Mouse (Mus musculus) G1E (cell line): Measurements from ENCODE around the gene Cdh13. TPM values are rescaled to one million over a fixed set of nuclear protein-coding genes. Genes with fewer than 3 reads are reported as not detected.

Experiments
- ATAC-seq: 2 replicates; pipeline ENCODE4 v1.8.0; 2016; ENCODE audit warnings: mild to moderate bottlenecking; ENCODE audit not compliant: insufficient number of reproducible peaks, poor library complexity, low FRiP score, severe bottlenecking; ENCODE audit errors: extremely low read depth
- DNase-seq: peaks from one replicate; pipeline ENCODE4 v3.0.0; 2012; ENCODE audit warnings: low spot score
- H3K27me3 ChIP-seq: 2 replicates; pipeline ENCODE4 v1.6.1; 2012; ENCODE audit warnings: mild to moderate bottlenecking, low read length, inconsistent platforms; ENCODE audit not compliant: insufficient read depth
- H3K36me3 ChIP-seq: replicated peaks from 2 replicates; pipeline ENCODE3; 2012; ENCODE audit warnings: mild to moderate bottlenecking, inconsistent platforms
- H3K4me1 ChIP-seq: 2 replicates; pipeline ENCODE4 v1.6.1; 2012; ENCODE audit warnings: low read depth, low read length, inconsistent platforms, mixed read lengths; ENCODE audit not compliant: insufficient read depth
- H3K4me3 ChIP-seq: 2 replicates; pipeline ENCODE4 v1.5.1; 2012; ENCODE audit warnings: low read depth, mild to moderate bottlenecking, inconsistent platforms, low read length, moderate library complexity, mixed read lengths
- H3K9me3 ChIP-seq: replicated peaks from 2 replicates; pipeline ENCODE4 v1.6.1; 2012; ENCODE audit warnings: inconsistent platforms
- CTCF ChIP-seq: IDR thresholded peaks from 2 replicates; pipeline ENCODE4 v1.5.1; 2012; ENCODE audit warnings: low read depth, low read length, inconsistent platforms, mixed read lengths
- GATA1 ChIP-seq: IDR thresholded peaks from 2 replicates; pipeline ENCODE4 v1.6.1; 2012; ENCODE audit warnings: borderline replicate concordance, low read length, inconsistent platforms, mixed read lengths
- GATA2 ChIP-seq: IDR thresholded peaks from 2 replicates; pipeline ENCODE4 v1.6.1; 2012; ENCODE audit warnings: low read depth, low read length, inconsistent platforms, borderline replicate concordance
- POLR2AphosphoS5 ChIP-seq: IDR thresholded peaks from 2 replicates; pipeline ENCODE4 v1.6.1; 2012; ENCODE audit warnings: low read depth, low read length, inconsistent platforms; ENCODE audit not compliant: insufficient replicate concordance
- TAL1 ChIP-seq: conservative IDR thresholded peaks from 2 replicates; pipeline ENCODE4 v1.6.1; 2012; ENCODE audit warnings: low read depth, low read length, inconsistent platforms, mixed read lengths
- polyA plus RNA-seq: library from polyadenylated mRNA; stranded (reverse); fragments of >175 nt; gene quantifications from 2 replicates; pipeline ENCODE4 v1.2.3, GENCODE M21; 2012
- total RNA-seq, 2 experiments: library from RNA; stranded (forward) in 1 of 2; stranded (reverse) in 1 of 2; fragments of 200-1000 nt in 1 of 2; fragments of >200 nt in 1 of 2; fragmentation: Nextera tagmentation in 1 of 2; gene quantifications; 2 replicates each; pipeline ENCODE4 v1.2.3; 2014 to 2017

Cdh13 gene
- total and polyA plus RNA-seq, 3 experiments = 0.22 TPM; not detected in 2

DNA sequence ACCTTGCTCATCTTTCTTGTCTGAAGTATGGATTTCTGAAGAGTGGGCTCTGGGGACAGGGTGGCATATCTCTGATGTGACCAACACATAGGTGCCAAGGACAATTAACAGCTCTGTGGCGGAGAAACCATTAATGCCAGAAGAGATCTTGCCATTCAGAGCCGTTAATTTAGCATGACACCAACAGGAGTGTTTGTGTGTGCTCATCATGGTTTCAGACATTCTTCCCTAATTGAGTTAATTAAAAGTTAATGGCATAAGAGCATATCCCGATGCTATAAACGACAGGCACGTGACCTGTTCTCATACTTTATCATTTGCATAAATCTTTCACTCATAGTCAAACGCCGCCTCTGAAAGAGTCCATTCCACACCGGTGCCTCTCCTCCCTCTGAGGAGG, 600.8 kb downstream of the Cdh13 start:
- DNase-seq (no peak), ATAC-seq (no peak)
- Histone ChIP-seq H3K4me3 (no peak overlapping the region), H3K9me3 (peaks cover 76% of the 10 kb centered on the region), H3K4me1 (no peaks in the 10 kb centered on the region), H3K27me3 (no peaks in the 10 kb centered on the region), H3K36me3 (no peaks in the 10 kb centered on the region)
- TF ChIP-seq CTCF (no peak), TAL1 (no peak), GATA2 (no peak), GATA1 (no peak), POLR2AphosphoS5 (no peak)

DNA sequence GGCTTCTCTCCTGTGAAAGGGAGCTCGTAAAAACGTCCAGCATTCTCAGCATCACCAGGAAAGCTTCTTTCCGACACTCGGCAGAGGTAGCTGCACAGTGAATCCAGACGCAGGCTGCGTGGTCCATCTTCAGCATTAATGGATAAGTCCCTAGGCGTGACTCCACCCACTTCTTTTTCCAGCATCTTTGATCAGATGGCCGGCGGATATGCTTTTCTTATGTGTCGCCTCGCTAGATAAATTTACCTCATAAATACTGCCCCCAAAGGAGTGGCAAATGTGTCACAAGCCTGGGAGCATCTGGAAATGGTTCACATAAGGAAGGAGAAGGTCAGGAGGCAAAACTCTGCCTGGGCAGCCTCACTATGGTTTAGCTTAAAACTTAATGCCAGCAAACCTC, 601.5 kb downstream of the Cdh13 start:
- DNase-seq (no peak), ATAC-seq (no peak)
- TF ChIP-seq GATA2 (no peak), CTCF (no peak), TAL1 (no peak), POLR2AphosphoS5 (no peak), GATA1 (no peak)
- H3K27me3 ChIP-seq = no peaks in the 10 kb centered on the region
- H3K9me3 ChIP-seq = peaks cover 73% of the 10 kb centered on the region
- H3K36me3 ChIP-seq = no peaks in the 10 kb centered on the region
- H3K4me3 ChIP-seq = no peak overlapping the region
- no peaks in the 10 kb centered on the region for H3K4me1 ChIP-seq

DNA sequence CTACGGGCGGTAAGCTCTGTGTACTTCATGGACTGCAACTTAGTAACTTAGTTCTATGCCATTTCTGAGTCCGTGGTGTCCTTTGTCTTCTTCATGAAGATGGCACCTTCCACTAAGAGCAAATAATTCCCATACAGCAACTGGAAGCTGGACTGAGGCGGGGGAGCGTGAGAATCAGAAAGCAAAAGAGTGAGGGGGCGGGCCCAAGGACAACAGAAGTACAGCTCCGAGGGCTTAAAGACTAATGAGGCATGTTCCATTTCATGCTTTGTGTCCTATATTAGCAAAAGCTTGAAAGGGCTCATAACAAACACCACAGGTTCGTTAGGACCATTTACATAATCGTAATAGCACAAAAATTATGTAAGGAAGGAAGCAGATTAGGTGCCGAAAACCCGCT, 618.9 kb downstream of the Cdh13 start:
- no peaks in the 10 kb centered on the region for H3K27me3 ChIP-seq
- no peaks in the 10 kb centered on the region for H3K4me1 ChIP-seq
- no peak for DNase-seq
- H3K9me3 ChIP-seq = peaks cover 88% of the 10 kb centered on the region
- no peak for ATAC-seq
- H3K4me3 ChIP-seq = no peak overlapping the region
- H3K36me3 ChIP-seq = no peaks in the 10 kb centered on the region
- no peak for TF ChIP-seq GATA1

DNA sequence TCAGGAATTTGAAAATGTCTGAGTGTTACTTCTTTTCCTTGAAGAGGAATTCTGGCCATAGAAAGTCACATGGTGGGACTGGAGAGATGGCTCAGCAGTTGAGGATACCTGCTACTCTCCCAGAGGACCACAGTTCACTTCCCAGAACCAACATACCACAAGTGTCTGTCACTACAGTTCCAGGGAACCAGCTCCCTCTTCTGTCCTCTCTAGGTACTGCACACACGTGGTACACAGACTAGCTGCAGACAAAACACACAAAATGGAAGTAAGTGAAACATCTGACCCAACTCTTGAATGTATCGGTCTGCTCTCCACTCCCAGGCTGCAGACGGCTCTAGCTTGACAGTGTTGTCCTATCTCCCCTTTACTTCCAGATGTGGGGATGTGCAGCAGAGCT, 633.0 kb downstream of the Cdh13 start:
- H3K4me1 ChIP-seq = no peaks in the 10 kb centered on the region
- no peak overlapping the region for H3K4me3 ChIP-seq
- DNase-seq = no peak
- H3K9me3 ChIP-seq = peaks cover 71% of the 10 kb centered on the region
- no peak for ATAC-seq
- TF ChIP-seq TAL1 = no peak
- no peak for TF ChIP-seq POLR2AphosphoS5
- H3K27me3 ChIP-seq = no peaks in the 10 kb centered on the region
- H3K36me3 ChIP-seq = no peaks in the 10 kb centered on the region

DNA sequence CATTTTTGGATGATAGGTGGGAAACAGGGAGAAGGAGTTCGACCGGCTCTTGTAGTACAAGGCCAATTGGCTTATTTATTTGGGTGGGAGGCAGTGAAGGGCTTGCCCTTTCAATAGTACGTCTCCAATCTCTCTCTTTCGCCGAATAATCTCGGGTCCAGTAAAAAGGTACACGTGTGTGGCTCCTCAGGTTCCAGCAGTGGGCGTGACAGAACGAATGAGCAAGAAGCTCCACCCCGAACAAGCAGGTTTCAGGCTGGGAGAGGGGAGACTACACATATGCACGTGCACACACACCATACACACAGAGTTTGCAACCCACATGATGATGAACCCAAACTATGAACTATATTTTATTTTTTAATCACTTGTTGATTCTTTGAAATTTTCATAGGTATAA, 653.9 kb downstream of the Cdh13 start:
- no peak overlapping the region for H3K4me3 ChIP-seq
- peaks cover 67% of the 10 kb centered on the region for H3K9me3 ChIP-seq
- no peaks in the 10 kb centered on the region for H3K36me3 ChIP-seq
- no peak for DNase-seq
- H3K4me1 ChIP-seq = no peaks in the 10 kb centered on the region
- H3K27me3 ChIP-seq = no peaks in the 10 kb centered on the region
- TF ChIP-seq TAL1 = no peak
- TF ChIP-seq GATA1 = no peak
- TF ChIP-seq CTCF = no peak
- no peak for ATAC-seq

DNA sequence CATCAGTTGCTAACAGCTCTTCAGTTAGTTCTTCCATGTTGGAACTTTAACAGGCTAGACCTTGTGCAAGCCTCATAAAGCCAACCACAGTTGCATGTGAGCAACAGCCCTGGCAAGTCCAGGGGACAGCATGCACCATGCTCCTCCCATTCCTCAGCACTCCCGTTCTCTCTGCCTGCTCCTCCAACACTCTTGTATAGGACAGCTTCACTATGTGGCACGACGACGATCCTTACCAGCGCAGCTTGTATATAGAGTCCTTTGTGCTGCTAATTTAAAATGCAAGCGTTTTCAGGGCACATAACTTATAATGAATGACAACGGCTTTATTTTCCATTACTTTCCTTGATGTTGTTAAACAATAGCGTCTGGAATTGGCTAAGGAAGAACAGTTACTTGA, 654.5 kb downstream of the Cdh13 start:
- Histone ChIP-seq H3K36me3 (no peaks in the 10 kb centered on the region), H3K4me3 (no peak overlapping the region), H3K4me1 (no peaks in the 10 kb centered on the region), H3K9me3 (peaks cover 69% of the 10 kb centered on the region), H3K27me3 (no peaks in the 10 kb centered on the region)
- ATAC-seq (no peak), DNase-seq (no peak)
- no peak for TF ChIP-seq GATA2
- TF ChIP-seq CTCF = no peak
- no peak for TF ChIP-seq POLR2AphosphoS5
- TF ChIP-seq GATA1 = no peak
- TF ChIP-seq TAL1 = no peak
